ENCODE assay signal across 34 mouse cellular contexts in the genomic region with DNA sequence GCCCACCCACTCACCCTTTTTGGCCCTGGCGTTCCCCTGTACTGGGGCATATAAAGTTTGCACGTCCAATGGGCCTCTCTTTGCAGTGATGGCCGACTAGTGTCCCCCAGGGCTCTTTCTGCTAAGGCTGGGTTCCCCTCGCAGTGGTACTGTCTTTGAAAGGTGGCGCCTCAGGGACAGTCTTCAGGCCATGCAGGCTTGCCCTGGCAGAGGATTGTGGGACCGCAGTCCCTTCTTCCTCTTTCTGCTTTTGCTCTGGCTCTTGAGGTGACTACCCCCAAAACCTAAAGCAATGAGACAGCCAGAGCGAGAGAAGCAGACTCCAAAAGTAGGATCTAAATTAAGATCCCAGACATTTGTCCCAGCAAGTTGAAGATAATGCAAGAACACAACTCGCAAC.
DNase-seq lines count a peak whose midpoint lies in the region; ATAC-seq and TF ChIP-seq lines count a peak whose summit lies in the region.
"Had no signal": no experiment of that assay in that cellular context is flagged by ENCODE, and none has a peak within 500 bp of the region (broad histone marks: within the 10 kb centered on the region; RNA-seq: fewer than 3 reads in every experiment).

No protein-coding gene starts in this region.

- DNase-seq in lung, postnatal 36 days, result peak; percentile 33
- DNase-seq in lung, adult 2 months, result no peak
- peak; percentile 66 to 72 for DNase-seq in B cell, adult 2 months
- DNase-seq in splenic B cell, adult 2 months (ENCODE audit: low read depth, low spot score), result peak; percentile 75
- DNase-seq in cerebellum, postnatal 36 days, result no peak
- DNase-seq: adrenal gland, adult 2 months; adrenal gland, postnatal 36 days; cerebellum, adult 2 months; cerebellum, postnatal 14 days; embryo, embryonic 11 days; gastrocnemius, adult 2 months; gastrocnemius, postnatal 36 days; kidney, postnatal 14 days; layer of hippocampus, adult 9-11 months; liver, embryonic 13.5 days; lung, adult 18-20 months; lung, postnatal 10 days; retina, postnatal 1 day; right cerebral cortex, postnatal 25 days; thymus, adult 18-20 months; thymus, postnatal 25 days had no signal

- H3K36me3 ChIP-seq in splenic B cell, adult 2 months (ENCODE audit: control insufficient read depth, insufficient read depth, low read length, poor library complexity, severe bottlenecking), result no peaks in the 10 kb centered on the region
- H3K36me3 ChIP-seq: embryonic facial prominence, embryonic 12.5 days; forebrain, embryonic 10.5 days; forebrain, embryonic 15.5 days; hindbrain, embryonic 13.5 days; limb, embryonic 10.5 days; limb, embryonic 15.5 days; liver, embryonic 13.5 days; midbrain, embryonic 13.5 days; neural tube, embryonic 13.5 days had no signal

- TF ChIP-seq CTCF in lung, adult 2 months (IDR thresholded peaks at IDR 0.05; ENCODE audit: insufficient read depth, low read length), result no peak

- H3K4me1 ChIP-seq in lung, adult 2 months (ENCODE audit: control insufficient read depth, insufficient read depth, low read length), result peaks cover 9% of the 10 kb centered on the region
- H3K4me1 ChIP-seq: embryonic facial prominence, embryonic 12.5 days; forebrain, embryonic 10.5 days; forebrain, embryonic 15.5 days; hindbrain, embryonic 13.5 days; limb, embryonic 10.5 days; limb, embryonic 15.5 days; midbrain, embryonic 13.5 days; neural tube, embryonic 13.5 days had no signal

- WGBS in lung, adult 2 months, result 87% methylated on average over 8 of the region's 8 CpGs

- ATAC-seq in granulocyte monocyte progenitor cell, adult 5-6 weeks (replicated peaks; ENCODE audit: poor library complexity, severe bottlenecking), result peak; percentile 61
- ATAC-seq in erythroid progenitor cell, adult 5-6 weeks (replicated peaks; ENCODE audit: low FRiP score, poor library complexity, severe bottlenecking), result no peak
- ATAC-seq: activated CD4-positive, CD25-positive, alpha-beta regulatory T cell, adult 4 months; CD4-positive, CD25-positive, alpha-beta regulatory T cell, adult 4 months; forebrain, embryonic 15.5 days; intestine, postnatal 0 days; midbrain, embryonic 13.5 days had no signal

- TF ChIP-seq POLR2A in lung, adult 2 months (IDR thresholded peaks at IDR 0.05; ENCODE audit: borderline replicate concordance, extremely low read depth, low read depth, low read length), result no peak

- no peak overlapping the region for H3K4me3 ChIP-seq in lung, adult 2 months (replicated peaks; ENCODE audit: extremely low read depth, low read depth, low read length)
- H3K4me3 ChIP-seq: embryonic facial prominence, embryonic 12.5 days; forebrain, embryonic 10.5 days; forebrain, embryonic 15.5 days; gastrocnemius, adult 2 months; hindbrain, embryonic 13.5 days; limb, embryonic 10.5 days; limb, embryonic 15.5 days; liver, embryonic 13.5 days; midbrain, embryonic 13.5 days; neural tube, embryonic 13.5 days had no signal

- H3K27me3 ChIP-seq in splenic B cell, adult 2 months (ENCODE audit: control insufficient read depth, insufficient read depth, low read length, poor library complexity, severe bottlenecking), result no peaks in the 10 kb centered on the region
- H3K27me3 ChIP-seq: embryonic facial prominence, embryonic 12.5 days; forebrain, embryonic 15.5 days; hindbrain, embryonic 13.5 days; limb, embryonic 15.5 days; liver, embryonic 13.5 days; midbrain, embryonic 13.5 days; neural tube, embryonic 13.5 days had no signal

Comparison
In these comparisons a context has a peak if more than half of its experiments do, and no peak if none do; other contexts are left out.
1. DNase-seq: peak in lung, postnatal 36 days (single experiment), B cell, adult 2 months (2 of 2) and splenic B cell, adult 2 months (single experiment); none in lung, adult 2 months (single experiment) and cerebellum, postnatal 36 days (0 of 2).